Mouse (Mus musculus) adrenal gland, adult (tissue): Measurements from ENCODE around the gene Cd53.

Experiments used
- DNase-seq, 2 experiments: peaks; one replicate each; pipeline ENCODE4 v3.0.0; 2022 to 2023; ENCODE audit warnings: low spot score in 1 of 2; ENCODE audit not compliant: inconsistent age in 2 of 2

The Cd53 gene

GRCm38 (mm10) chr3:106789930-106790329, at the start of gene Cd53:
Cd53 (minus strand) TSS chr3:106790149.
- peak in 1 of 2 experiments; percentile 18 for DNase-seq

GRCm38 (mm10) chr3:106832107-106832506, 42.2 kb upstream of the Cd53 start:
- no peak for DNase-seq

DNA sequence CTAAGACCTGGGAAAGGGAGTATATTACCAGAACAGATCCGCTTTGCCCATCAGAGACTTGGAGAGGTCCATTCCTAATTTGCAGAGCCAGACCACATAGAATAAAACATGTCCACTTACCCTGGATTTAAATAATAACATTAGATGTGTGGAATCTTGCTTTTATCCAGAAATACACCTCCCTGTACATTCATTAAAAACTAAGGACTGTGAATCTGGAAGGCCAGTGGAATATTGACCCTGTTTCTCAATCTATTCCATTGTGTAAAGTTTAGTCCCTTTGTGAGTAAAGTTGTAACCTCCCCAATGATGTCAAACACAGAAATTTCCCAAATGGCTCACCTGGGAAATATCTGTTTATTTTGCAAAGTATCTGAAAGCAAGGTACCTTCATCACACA, 36.2 kb upstream of the Cd53 start, which contains the start of gene Olfr266:
Gene Olfr266 (minus strand): TSS at position 101 of the 400 bp plus-strand sequence.
- DNase-seq = no peak

GRCm38 (mm10) chr3:106817676-106818075, 27.7 kb upstream of the Cd53 start:
- DNase-seq = no peak

- DNase-seq = no peak
Measured at GRCm38 (mm10) chr3:106808972-106809695, 19.2 kb upstream of the Cd53 start.

DNA sequence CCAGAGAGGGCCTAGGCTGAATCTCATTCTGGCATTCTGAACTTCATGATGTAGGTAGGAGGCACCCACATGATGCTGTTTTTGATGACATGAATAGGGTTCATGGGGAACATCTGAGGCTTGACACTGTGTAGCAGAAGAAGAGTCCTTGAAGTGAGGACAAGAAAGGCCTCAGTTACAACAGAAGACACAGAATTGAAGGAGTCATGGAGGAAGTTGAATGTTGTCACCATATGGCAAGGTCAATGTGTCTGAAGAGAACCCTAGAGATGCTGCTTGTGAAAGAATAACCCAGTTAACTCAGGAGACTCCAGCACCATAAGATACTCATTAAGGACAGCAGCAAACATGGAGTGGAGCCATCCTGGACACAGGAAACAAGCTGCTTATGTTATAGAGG, 8.1 kb upstream of the Cd53 start:
- no peak for DNase-seq

DNA sequence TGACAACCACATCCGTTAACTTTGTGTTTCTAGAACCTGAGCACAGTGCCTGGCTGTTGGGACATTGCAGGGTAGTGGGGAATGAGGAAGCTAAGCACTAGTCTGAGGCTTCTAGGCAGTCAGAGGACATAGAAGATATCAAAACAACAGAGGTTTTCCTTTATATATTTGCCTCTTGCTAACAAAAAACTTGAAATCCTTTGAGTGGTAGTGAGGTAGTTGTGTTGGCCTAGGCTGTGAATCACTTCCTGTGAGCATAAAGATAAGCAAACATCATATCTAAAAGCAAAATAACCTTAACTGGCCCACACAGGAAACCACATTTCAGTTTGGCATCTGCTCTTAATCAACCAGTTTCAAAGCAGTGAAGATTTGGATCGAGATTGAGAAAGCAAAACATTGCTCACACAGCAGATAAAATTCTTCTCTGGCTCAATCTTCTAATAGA, 1.5 kb downstream of the Cd53 start:
- DNase-seq = no peak

- no peak for DNase-seq
Measured at GRCm38 (mm10) chr3:106787972-106788371, 2.0 kb downstream of the Cd53 start.

GRCm38 (mm10) chr3:106785130-106785529, 4.8 kb downstream of the Cd53 start:
- DNase-seq = no peak

DNA sequence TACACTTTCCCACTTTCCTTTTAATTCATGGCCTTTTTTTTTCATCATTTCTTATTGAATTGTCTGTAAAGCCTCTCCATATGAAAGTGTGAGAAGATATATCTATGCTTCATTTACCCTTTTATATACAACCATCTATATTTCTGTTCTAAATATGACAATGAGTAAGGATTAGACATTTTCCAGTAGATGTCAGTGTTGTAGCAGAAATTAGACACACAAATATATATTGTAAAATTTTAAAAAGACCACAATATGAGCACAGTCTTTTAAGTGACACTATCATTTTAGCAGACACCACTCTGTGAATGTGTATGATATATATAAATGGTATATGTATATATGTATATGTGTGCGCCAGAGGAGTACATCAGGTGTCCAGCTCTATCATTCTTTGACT, 18.1 kb downstream of the Cd53 start:
- no peak for DNase-seq

GRCm38 (mm10) chr3:106755898-106756297, 34.1 kb downstream of the Cd53 start:
- DNase-seq = no peak

DNA sequence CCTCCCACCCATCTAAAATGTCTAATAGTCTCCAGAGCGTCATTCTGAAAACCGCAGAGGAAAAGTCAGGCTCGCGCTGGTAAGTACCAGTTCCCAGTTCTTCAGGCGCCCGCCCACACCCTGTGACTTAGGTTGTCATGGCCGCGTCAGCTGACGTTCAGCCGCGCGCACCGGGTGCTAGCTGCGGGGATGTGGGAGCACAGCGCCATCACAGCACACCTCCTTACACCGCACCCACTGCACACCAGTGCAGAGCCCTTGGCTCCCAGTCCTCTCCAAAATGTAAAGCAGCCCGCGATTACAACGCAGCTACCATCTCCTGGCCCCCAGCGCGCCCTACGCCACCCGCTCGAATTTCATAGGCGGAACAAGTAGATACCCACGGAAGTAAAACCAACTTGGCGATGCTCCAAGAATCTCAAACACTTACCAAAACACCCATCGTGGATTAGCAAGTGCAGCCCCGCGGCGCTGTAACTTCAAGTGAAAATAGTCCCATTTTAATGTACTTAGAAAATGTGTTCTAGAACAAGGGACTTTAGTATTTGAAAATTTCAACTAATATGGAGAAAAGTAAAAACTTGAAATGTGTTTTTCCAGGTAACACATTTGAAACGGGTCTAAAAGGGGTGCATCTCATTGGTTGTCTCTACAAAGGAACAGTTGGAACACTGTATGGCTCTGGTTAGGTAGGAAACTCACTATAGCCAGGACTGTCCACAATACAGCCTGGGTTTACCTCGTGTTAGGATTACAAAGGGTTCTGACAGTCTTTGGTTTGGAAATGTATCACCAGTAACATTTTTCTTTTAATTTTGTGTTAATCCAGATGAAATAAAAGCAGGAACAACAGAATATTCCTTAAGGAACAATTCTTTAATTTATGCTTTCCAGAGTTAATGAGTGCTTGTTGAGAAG, 67.7 kb downstream of the Cd53 start:
- peak; percentile 91 to 97 for DNase-seq

DNA sequence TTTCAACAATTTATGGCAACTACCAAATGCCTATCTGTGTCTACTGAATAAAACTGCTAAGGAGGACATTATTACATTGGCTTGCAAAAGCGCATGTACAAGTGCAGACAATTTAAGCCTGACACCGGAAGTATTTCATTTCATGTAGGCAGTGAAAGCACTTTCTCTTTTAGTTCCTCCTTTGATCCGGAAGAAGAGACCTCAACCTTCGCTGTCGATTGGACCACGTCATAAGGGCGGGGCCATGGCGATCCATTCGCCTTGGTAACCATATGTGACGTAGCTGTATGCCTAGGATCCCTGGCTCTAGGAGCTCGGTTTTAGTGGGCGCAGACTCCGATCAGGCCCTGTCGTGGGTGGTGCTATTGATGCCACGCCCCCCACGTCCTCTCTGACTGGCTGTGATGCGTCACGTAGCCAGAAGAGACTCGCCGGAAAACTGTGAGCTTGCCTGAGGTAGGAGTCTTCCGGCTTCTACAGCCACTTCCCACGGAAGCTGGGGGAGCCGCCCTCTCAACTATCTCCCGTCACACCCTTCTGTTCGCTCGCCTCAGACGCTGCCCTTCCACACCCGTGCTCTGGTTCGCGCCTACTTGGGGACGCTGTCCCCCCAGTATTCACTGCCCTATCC, 68.4 kb downstream of the Cd53 start:
- peak; percentile 97 to 99 for DNase-seq
